Mouse (Mus musculus): ENCODE measurements around the gene Lurap1l.
"Not testable (repeated sequence)": the region's sequence is repeated elsewhere in the genome, so short reads cannot be mapped to it uniquely, and the experiment has no call there.

Gene Lurap1l

GRCm38 (mm10) chr4:80910481-80910870 is at the start of gene Lurap1l:
Gene Lurap1l (plus strand): TSS chr4:80910646.
- peak; percentile 38 to 60 for DNase-seq

GRCm38 (mm10) chr4:80862962-80863361 is 47.5 kb upstream of the Lurap1l start:
- DNase-seq: peak; percentile 15 to 27

GRCm38 (mm10) chr4:80863906-80864305 is 46.5 kb upstream of the Lurap1l start:
- DNase-seq: peak; percentile 40 to 42

- DNase-seq: peak; percentile 78 to 82
Observed at GRCm38 (mm10) chr4:80864511-80864922, 45.9 kb upstream of the Lurap1l start.

- DNase-seq: peak; percentile 51 to 67
Observed at GRCm38 (mm10) chr4:80866065-80866464, 44.4 kb upstream of the Lurap1l start.

- no peak for DNase-seq
Observed at GRCm38 (mm10) chr4:80869598-80869997, 40.8 kb upstream of the Lurap1l start.

GRCm38 (mm10) chr4:80872847-80873644 is 37.4 kb upstream of the Lurap1l start:
- DNase-seq: peak; percentile 39 to 51

- DNase-seq: no peak
Observed at GRCm38 (mm10) chr4:80874121-80874859, 36.2 kb upstream of the Lurap1l start.

GRCm38 (mm10) chr4:80875055-80875454 is 35.4 kb upstream of the Lurap1l start:
- no peak for DNase-seq

GRCm38 (mm10) chr4:80881996-80882599 is 28.3 kb upstream of the Lurap1l start:
- no peak for DNase-seq

GRCm38 (mm10) chr4:80886631-80887030 is 23.8 kb upstream of the Lurap1l start:
- DNase-seq: no peak

- DNase-seq: no peak
Observed at GRCm38 (mm10) chr4:80891004-80891403, 19.4 kb upstream of the Lurap1l start.

- DNase-seq: no peak
Observed at GRCm38 (mm10) chr4:80895278-80895894, 15.1 kb upstream of the Lurap1l start.

GRCm38 (mm10) chr4:80906726-80907125 is 3.7 kb upstream of the Lurap1l start:
- no peak for DNase-seq

- no peak for DNase-seq
Observed at GRCm38 (mm10) chr4:80907973-80908372, 2.5 kb upstream of the Lurap1l start.

GRCm38 (mm10) chr4:80908902-80909301 is 1.5 kb upstream of the Lurap1l start:
- no peak for DNase-seq

GRCm38 (mm10) chr4:80910871-80911701 is 640 bp downstream of the Lurap1l start:
- peak; percentile 69 to 76 for DNase-seq

GRCm38 (mm10) chr4:80911706-80912540 is 1.5 kb downstream of the Lurap1l start:
- DNase-seq: peak; percentile 73 to 79

- no peak for DNase-seq
Observed at GRCm38 (mm10) chr4:80915211-80915610, 4.8 kb downstream of the Lurap1l start.

GRCm38 (mm10) chr4:80916695-80917094 is 6.2 kb downstream of the Lurap1l start:
- DNase-seq: no peak

- not testable (repeated sequence) for DNase-seq
Observed at GRCm38 (mm10) chr4:80917128-80917527, 6.7 kb downstream of the Lurap1l start.
